Mouse (Mus musculus) gastrocnemius, postnatal 25 days (tissue): ENCODE results near the gene Kmt5c. TPM values are rescaled to one million over a fixed set of nuclear protein-coding genes. Genes with fewer than 3 reads are reported as not detected.
A peak's percentile ranks its signal among the peaks of the same experiment; 100 is the strongest.

ENCODE experiments used
- DNase-seq: peaks from one replicate; pipeline ENCODE4 v3.0.0; 2022
- long read RNA-seq, 2 experiments: library from polyadenylated mRNA; stranded (forward); transcript quantifications; one replicate each; pipeline ENCODE4 v2.0.0; 2021
- total RNA-seq, 2 experiments: library from RNA; stranded (reverse); gene quantifications; 1 replicate in 1 of 2; 2 replicates in 1 of 2; pipeline ENCODE4 v1.2.3; 2021

Gene Kmt5c
- total RNA-seq, result 10 to 100 TPM; 10.7 to 12.3 TPM
- long read RNA-seq, experiment 1, transcript Kmt5c-203 (9 exons, 2,177 nt), result major isoform, 5 of 9 reads
- long read RNA-seq, experiment 1, partial matches to known transcripts, result 2 of 9 reads
- long read RNA-seq, experiment 1, other reads (novel, unspliced or antisense), result 2 of 9 reads
- long read RNA-seq, experiment 2, transcript Kmt5c-203 (9 exons, 2,177 nt), result major isoform, 7 of 18 reads
- long read RNA-seq, experiment 2, partial matches to known transcripts, result 4 of 18 reads
- long read RNA-seq, experiment 2, other reads (novel, unspliced or antisense), result 3 of 18 reads

DNA sequence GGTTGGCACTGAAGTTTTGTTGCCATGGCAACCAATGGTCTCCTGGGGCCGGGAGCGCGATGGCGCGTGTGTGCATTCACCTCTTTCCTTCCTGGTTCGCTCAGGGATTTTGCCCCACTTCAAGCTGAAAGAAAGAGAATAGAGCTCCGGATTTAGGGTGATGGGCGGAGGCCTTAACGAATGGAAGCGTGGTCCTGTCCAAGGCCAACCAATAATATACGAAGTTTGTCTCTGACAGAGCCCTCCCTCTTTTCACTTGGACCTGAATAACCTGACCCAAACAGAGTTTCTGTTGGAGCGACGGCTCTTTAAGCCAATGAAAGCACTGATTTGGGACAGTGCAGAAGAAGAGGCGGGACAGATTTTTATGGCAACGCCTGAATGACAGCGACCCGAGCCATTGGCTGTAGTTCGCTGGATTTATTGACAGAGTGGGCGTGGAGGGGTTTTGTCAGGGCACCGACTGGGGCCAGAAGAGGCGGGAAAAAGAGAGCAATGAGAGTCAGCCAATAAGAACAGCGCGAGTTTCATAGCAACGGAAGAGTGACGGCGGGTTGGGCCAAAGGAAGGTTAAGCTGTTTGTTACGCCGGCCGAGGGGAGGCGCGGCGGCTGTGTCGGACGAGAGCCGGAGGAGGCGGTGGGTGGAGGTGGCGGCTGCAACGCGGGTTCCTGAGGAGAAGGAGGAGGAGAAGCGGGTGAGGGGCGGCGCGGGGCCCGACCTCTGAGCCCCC is at the start of gene Kmt5c:
Kmt5c (plus strand) TSS at position 572 of the 732 bp plus-strand sequence.
- peak; percentile 99 for DNase-seq

DNA sequence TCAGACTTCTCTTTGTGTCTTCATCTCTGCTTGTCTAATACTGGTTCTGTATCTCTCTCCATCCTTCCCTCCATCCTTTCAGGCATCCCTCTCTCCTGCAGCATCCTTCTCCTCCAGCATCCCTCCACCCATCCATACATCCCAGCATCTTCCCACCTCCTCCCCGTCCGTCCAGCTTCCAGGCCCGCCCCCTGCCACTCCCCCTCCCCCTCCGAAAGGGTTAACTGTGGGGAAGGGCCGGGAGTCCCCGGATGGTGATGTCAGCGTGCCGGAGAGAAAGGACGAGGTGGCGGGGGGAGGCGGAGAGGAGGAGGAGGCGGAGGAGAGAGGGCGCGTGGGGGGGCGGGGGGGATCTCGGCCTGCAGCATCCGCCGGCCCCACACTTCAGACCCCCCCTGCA is 49.5 kb upstream of the Kmt5c start, which contains the start of gene Brsk1:
Brsk1 (plus strand) TSS at position 218 of the 400 bp plus-strand sequence.
- peak; percentile 50 for DNase-seq

DNA sequence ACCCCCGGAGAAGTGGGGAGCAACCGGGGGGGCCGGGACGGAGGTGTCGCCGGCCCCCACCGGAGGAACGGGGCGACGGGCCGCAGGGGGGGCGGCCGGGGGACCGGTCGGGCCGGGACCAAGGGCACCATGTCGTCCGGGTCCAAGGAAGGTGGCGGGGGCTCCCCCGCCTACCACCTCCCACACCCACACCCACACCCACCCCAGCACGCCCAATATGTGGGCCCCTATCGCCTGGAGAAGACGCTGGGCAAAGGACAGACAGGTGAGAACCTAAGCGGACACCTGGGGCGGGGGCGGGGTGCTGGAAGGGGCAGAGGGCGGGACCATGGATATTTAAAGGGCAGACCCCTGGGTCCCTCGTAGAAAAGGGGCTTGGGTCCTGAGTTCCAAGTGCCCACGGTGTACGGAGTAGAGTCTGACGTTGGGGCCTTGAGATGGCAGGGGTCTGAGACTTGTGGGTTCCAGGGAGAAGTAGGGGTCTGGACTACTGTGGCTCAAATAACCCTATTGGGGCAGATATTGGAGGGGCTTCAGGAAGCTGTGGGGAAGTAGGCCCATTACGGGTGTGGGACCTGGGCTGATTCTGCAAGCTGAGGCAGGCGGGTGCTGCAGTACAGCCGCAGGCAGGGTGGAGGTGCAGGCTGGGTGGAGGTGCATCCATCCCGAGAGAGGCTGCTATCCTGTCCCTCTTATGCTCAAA is 48.8 kb upstream of the Kmt5c start:
- no peak for DNase-seq

DNA sequence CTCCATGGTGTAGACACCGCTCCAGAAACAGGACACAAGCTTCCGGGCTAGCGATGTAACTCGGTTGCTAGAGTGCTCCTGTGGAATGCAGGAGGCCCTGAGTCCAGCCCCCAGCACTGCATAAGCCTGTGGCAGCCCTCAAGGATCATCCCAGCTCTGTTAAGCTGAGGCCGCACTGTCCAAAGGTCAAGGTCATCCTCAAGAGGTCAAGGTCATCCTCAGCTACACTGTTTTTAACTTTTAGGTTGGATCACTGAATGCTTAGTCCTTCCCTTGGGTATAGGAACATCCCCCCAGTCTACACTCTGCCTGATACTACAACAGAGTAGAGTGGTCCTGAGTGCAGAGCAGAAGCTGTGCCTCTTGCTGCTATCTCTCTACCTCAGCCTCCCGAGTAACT is 46.9 kb upstream of the Kmt5c start:
- DNase-seq, result no peak

DNA sequence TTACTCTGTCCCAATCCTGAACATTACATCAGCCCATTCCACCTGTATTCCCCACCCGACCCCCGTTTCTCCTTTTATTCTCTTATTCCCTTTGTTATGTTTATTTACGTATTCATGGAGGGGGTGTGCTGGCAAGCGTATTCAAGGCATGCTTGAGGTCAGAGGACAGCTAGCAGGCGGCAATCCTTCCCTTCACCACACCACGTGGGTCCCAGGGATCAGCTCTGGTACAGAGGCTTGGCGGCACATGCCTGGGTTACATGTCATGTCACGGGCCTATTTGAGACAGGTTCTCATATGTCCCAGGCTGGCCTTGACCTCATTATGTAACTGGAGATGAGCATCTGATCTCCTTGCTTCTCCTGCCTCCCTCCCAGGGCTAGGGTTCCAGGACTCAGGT is 37.6 kb upstream of the Kmt5c start:
- peak; percentile 30 for DNase-seq

DNA sequence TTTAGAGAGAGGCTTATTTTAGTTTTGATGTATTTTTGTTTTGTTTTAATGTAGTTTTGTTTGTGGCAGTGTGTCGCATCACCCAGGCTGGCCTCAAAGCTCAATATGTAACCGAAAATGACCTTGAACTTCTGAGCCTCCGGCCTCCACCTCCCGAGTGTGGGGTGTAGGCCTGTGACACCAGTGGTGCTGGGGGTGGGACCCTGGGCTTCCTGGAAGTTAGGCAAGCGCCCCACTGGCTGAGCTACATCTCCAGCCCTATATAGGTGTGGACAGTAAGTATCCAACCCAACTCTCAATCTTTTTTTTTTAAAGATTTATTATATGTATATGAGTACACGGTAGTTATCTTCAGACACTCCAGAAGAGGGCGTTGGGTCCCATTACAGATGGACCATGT is 36.7 kb upstream of the Kmt5c start:
- DNase-seq, result no peak

DNA sequence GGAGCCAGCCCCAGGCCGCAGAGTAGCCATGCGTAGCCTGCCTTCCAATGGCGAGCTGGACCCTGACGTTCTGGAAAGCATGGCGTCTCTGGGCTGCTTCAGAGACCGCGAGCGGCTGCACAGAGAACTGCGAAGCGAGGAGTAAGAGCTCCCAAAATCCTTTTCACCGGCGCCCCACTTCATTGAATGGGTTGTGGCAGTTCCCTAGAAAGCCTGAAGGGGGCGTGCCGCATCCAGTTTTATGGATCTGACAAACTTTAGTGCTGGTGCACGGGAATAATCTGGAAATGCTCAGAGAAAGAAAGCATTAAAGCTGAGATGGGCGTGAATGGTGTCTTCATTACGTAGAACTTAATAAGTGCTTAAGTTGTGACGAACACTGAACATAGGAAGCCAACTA is 34.8 kb upstream of the Kmt5c start:
- no peak for DNase-seq

DNA sequence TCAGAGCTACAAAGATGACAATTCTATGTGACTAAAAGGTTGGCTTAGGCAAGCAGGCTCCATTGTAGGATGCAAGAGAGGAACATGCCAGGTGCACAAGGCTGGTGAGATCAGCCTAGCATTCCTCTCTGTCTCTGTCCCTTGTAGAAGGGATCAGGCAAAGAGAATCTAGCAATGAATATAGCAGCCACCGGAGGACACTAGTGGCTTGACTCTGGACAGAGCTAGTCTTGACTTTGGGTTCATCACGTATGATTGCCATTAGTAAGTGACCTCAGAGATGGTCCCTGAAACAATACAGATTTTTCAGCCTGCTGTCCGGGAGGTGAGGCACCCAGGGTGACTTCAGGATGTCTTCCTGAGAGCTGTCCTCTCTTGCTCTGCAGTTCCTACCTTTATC is 27.3 kb upstream of the Kmt5c start:
- no peak for DNase-seq

DNA sequence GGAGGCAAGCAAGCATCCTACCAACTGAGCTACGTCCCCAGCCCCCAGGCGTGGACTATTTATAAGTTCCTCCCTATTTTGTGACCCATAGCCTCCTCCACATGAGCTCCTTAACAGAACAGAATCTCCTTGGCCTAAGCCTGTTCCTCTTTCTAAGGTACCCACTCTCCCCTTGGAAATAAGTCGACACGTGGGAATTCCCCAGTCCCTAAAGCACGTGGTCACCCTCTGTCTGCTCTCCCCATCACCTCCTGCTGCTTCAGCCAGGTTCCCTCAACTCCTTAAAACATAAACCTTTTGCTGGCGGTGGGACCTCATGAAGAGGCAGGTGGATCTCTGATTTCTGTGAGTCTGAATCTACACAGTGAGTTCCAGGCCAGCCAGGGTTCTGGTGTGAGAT is 23.0 kb upstream of the Kmt5c start:
- no peak for DNase-seq

DNA sequence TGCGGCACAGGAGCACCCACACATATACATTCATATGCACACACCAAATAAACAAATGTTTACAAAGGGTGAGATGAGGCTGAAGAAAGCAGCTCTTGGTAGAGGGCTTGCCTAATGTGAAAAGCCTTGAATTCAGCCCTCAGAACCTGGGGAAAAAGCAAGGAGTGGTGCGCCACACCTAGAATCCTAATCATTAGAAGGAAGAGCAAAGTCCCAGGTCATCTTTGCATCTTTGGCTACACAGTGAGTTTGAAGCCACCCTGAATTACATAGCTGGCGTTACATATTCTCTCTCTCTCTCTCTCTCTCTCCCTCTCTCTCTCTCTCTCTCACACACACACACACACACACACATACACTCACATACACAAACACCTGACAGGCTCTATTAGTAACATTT is 20.6 kb upstream of the Kmt5c start:
- no peak for DNase-seq

DNA sequence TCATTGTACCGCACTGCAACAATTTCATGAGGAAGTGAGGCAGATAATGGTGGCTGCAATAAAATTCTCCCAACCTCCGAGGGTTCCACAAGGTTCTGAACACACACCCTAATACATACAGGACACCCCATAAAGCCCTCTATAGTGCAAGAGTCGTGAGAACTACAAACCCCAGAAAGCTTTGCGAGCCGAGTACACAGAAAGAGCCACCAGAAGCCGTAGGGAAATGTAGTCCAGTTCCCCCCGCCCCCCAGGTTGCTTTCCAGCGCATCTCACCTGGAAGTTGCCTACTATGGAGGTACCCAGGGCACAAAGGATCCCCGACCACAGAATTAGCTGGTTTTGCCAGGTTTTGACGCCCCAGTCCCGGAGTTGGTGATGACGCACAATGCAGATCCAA is 16.4 kb upstream of the Kmt5c start:
- DNase-seq, result no peak

DNA sequence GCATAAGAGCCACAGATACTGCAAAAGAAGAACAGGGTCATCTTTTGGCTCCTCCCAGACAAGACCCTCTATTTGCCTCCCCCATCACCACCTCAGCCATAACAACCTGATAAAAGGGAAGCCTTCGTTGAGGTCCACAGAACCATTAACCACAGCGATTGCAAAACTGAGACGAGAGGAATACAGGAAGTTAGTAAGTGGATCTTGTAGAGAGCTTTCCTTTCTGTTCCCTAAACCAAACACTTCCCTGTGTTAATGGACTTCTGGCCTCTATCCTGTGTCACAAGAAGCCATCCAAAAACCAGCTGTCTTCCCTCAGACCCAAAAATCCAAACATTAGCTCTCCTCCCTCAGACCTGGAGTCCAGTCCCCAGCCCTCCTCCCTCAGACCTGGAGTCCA is 15.6 kb upstream of the Kmt5c start:
- DNase-seq, result no peak

DNA sequence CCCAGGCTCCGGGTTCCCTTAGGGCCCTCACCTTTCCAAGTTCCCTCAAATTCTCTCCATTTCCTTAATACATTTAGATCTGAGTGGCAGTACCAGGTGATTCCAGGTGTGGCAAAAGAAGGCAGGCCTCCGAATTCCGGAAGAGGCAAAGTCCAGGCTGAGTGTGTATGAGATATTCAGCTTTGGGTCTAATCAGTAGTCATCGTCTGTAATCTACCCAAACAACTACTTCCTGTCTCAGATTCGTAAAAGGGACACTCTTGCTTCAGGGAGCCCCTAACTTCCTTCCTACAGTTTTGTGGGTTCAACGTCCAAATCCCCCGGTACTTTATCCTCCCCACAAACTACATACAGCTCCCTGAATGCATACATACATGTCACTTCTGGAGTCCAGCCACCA is 14.7 kb upstream of the Kmt5c start, which contains the start of gene Tmem150b:
Tmem150b (minus strand) TSS at position 81 of the 400 bp plus-strand sequence.
- DNase-seq, result no peak

DNA sequence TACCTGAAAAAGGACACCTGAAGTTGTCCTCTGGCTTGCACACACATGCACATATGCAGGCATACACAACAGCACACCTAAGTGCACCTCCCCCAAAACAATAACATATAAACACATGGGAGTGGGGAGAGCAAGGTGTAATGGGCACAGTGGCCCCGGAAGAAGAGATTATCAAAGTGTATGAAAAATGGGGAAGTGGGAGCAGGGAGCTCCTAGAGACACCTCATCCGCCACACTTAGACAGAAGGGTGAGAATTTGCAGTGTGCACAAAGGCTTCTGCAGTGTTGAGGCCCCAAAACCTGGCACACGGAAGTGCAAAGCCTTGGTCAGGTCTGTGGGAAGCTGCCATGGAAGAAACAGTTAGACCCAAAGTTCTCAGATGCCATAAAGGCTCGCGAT is 8.8 kb upstream of the Kmt5c start:
- no peak for DNase-seq

DNA sequence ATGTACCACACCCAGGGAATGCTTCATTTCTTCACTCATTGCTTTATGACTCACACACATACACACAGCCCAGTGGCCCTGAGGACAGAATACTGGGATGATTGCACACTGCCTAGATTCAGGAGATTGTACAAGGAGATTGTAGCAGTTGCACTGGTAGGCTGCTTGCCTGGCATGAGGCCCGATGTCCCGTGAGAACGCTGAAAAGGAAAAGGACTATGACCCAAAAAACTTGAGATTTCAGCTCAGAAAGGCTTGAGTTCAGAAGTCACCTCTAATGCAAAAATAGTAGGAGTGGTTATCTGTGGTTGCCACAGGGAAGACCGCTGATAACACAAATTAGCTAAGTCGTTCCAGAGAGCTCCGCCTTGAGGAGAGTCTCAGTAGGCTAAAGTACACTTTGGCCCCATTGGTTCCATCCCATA is 6.9 kb upstream of the Kmt5c start:
- DNase-seq, result no peak

DNA sequence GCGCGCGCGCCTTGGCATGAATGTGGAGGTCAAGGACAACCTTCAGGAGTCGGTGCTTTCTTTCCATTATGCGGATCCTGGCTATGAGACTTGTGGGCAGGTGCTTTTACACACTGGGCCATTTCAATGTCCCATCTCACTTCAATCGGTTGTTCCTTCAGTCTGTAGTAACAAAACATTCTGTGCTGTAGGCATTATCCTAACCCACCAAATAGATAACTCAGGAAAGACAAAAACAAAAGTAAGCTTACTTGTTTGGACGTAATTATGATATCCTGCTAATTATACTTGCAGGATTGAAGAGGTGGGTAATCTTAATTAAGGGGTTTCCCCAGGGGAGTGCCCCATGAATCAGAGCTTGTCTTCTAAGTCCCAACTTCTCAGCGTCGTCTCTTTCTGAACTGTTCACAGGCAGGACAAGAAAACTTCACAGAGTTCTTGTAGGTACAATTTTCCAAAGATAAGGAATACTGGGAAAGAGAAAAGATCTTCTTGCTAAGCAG is 823 bp upstream of the Kmt5c start:
- DNase-seq, result no peak

DNA sequence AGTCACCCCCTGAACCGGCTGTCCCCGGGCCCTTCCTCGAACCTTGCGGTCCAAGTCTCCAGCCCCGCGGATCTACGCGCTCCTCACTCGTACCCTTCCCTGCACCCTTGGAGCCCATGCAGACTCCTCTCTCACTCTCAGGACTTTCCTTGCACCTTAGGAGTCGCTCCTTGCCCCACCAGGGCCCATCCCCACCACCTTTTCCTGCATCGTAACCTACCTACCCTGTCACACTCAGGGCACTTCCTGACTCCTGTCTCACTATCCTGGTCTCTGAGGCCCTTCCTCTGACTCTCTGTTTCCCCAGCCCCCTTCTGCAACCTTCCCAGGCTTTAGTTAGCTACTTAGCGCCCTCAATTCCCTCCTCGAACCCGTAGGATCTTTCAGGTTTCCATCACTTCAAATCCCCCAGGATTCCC is 403 bp downstream of the Kmt5c start:
- no peak for DNase-seq

DNA sequence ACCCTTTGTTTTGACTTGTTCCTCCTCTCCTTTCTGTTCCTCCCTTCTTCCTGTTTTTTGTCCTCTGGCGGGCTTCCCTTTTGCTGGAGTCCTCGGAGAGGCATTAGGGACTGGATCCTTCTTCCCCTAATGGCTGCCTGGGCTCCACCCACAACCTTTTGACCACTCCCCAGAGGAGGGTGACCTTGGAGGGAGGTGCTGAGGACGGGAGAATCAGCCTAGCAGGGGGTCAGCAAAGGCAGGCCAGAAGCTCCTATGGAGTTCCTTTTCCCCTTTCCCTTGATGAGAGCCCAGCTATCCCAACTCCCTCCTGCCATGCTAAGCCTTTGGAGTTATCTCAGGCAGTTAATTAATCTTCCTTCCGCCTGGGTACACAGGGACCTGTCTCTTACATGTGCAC is 1.2 kb downstream of the Kmt5c start:
- DNase-seq, result peak; percentile 73

DNA sequence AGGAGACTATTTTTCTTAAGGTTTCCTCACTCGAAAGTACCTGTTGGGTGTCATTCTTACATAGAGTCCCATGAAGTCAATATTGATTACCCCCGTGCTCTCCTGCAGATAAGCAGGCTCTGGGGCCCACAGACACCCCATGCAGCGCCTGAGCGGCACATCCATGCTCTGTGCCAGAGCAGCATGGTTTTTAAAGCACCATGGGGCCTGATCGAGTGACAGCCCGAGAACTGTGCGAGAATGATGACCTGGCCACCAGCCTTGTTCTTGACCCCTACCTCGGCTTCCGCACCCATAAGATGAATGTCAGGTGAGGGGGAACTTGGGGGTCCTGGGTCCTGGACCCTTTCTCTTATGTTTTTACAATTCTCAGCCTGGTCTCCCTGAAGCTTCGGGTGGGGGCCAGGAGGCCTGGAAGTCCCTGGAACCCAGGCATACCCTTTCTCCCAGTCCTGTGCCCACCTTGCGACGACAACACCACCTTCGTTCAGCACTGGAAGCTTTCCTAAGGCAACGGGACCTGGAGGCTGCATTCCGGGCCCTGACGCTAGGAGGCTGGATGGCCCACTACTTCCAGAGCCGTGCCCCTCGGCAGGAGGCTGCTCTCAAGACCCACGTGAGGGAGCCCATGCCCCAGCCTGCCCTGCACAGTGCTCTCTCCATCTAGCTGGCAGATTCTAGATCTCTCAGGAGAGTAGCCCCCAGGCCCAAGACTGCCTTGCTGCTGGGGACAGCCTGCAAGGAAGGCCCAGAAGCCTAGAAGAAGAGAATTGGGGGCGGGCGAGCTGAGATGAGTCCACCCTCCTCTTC is 2.0 kb downstream of the Kmt5c start:
- DNase-seq, result no peak

DNA sequence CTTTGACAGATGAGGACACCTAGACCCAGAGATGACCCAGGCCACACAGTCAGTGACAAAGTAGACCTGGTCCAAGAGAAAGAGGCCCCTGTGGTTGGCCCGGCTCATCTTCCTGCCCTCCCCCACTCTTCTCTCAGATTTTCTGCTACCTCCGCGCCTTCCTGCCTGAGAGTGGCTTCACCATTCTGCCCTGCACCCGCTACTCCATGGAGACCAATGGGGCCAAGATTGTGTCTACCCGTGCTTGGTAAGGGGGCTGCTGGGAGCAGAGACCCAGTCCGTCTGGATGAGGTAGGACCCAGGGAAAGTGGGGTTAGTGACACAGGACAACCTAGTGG is 2.5 kb downstream of the Kmt5c start:
- DNase-seq, result no peak

DNA sequence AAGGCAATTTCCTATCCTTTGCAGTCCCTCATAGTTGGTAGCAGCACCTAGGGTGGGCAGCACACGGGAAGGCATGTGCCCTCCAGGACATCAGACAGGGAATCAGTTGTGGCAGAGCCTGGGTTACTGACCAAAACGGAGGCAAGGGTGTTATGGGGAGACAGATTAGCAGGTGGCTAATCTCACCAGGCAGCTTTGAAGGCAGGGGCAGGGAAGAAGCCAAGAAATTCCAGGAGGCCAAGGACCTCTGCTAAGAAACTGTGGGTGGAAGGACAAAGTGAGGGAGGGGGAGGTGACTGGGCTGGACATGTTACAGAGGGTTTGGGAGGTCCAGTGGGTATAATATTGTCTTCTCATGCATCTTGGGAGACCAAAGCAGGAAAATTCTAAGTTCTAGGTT is 3.4 kb downstream of the Kmt5c start:
- no peak for DNase-seq

DNA sequence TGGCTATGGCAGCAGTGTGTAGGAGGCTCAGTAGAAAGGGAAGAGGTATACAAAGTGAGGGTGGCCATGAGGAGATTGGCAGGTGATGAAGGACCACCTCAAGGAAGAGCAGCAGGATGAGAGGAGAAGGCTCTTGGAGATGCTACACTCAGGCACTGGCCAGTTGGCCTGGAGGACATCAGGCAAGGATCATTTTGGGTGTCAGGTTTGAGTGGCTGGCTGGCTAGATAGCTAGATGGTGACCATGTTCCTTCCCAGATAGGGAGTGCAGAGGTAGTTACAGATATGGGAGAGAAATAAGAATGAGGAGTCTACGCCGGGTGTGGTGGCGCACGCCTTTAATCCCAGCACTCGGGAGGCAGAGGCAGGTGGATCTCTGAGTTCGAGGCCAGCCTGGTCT is 5.0 kb downstream of the Kmt5c start:
- DNase-seq, result no peak
